Mouse (Mus musculus): ENCODE results near the gene Actr5.

- TF ChIP-seq TAL1 (IDR thresholded peaks at IDR 0.05; ENCODE audit: low read length) (no peak), GATA1 (IDR thresholded peaks at IDR 0.05; ENCODE audit: low read length) (no peak)
Observed at GRCm38 (mm10) chr2:158681714-158682113, 57.0 kb downstream of the Actr5 start.

Measured in erythroblast, embryonic 14.5 days (primary cell).